Mouse (Mus musculus) heart, postnatal 4 days (tissue): ENCODE measurements at regions not wholly inside any gene's neighbourhood (a gene's known extent, or its start where the extent isn't known, plus 50 kb on each side); places are given as distances from the start of the nearest gene placed in this dataset.

Experiments
- DNase-seq: peaks from one replicate; pipeline ENCODE4 v3.0.0; 2021

DNA sequence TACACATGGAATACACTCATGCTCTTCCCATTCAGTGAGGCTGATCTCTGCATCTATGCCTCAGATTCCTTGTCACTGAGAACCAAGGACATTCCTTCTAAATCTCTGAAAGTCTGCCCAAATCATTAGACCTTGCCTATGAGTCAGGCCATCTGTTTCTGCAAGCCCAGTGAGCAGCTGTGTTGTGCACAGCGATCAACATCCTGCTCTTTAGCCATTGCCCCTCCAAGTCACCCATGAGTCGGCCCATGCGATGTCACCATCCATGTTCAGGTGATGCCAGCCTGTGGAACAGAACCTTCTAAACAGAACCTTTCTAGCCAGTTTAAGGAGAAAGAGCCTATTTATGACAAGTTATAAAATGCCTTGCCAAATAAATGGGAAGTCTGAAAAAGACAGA is 66.4 kb upstream of the Sfrp2 start:
- no peak for DNase-seq

GRCm38 (mm10) chr3:83701075-83701474 is 65.0 kb upstream of the Sfrp2 start:
- DNase-seq = peak; percentile 52

DNA sequence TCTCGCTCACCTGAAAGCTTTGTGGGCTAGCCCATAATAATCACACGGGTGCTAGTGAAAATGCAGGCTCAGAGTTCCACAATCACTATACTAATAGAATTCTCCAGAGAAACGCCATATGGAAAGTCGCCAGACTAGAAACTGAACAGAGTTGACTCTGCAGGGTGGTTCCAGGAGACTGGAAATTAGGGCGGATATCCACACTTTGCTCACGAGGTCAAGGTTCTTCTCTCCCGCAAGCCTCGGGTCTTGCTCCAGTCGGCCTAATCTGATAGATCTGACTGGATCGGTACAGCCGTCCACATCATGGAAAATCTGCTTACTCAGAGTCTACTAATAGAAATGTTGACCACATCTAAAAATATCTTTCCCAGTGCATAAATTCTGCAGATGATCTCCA is 61.6 kb upstream of the Sfrp2 start:
- DNase-seq = no peak

- no peak for DNase-seq
Observed at GRCm38 (mm10) chr3:83705253-83705652, 60.9 kb upstream of the Sfrp2 start.

- peak; percentile 24 for DNase-seq
Observed at GRCm38 (mm10) chr3:83706531-83707243, 59.4 kb upstream of the Sfrp2 start.

DNA sequence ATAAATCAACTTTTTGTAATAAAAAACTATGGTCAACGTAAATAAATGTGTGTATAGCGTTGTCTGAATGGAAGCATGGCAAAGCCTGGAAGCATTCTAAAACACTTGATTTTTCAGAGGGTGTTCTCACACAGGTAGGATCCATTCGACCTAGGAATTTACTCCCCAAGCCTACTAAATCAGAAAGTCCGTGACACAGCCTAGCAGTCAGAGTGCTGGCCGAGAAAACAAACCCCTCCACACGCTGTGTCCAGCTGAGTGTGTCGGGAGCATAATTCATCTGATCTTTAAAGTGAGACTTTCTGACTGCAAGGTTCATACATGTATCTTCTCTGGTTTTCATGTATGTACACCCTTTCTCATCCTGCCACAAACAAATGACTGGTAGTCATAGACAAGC is 58.8 kb upstream of the Sfrp2 start:
- DNase-seq = no peak

- DNase-seq = no peak
Observed at GRCm38 (mm10) chr3:83708973-83709372, 57.1 kb upstream of the Sfrp2 start.

- no peak for DNase-seq
Observed at GRCm38 (mm10) chr3:83709531-83709930, 56.6 kb upstream of the Sfrp2 start.

- no peak for DNase-seq
Observed at GRCm38 (mm10) chr3:83710995-83711541, 55.1 kb upstream of the Sfrp2 start.

DNA sequence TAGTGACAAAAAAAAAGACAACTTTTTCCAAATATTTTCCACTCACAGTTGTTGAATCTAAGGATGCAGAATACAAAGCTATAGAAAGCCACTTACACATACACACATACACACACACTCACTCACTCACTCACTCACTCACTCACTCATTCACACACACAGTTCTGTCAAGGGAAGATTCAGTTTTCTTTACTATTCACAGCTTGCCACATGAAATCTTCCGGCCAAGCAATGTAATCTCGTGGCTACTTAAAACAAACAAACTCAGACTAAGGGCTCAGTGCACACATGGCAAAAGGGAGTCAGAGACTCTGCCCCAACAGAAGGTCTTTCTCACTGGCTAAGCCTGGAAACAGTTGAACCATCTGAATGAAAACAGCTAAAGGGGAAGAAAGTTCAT is 53.8 kb upstream of the Sfrp2 start:
- DNase-seq = no peak

- DNase-seq = no peak
Observed at GRCm38 (mm10) chr3:83714572-83714971, 51.5 kb upstream of the Sfrp2 start.
